Mouse (Mus musculus) lung, adult 18-20 months (tissue): Measurements from ENCODE around the gene Rilp.

Source experiments
- DNase-seq, 2 experiments: peaks; one replicate each; pipeline ENCODE4 v3.0.0; 2022; ENCODE audit warnings: mixed read lengths in 2 of 2

Rilp gene

GRCm38 (mm10) chr11:75494296-75495049, 15.4 kb upstream of the Rilp start:
- DNase-seq = no peak

DNA sequence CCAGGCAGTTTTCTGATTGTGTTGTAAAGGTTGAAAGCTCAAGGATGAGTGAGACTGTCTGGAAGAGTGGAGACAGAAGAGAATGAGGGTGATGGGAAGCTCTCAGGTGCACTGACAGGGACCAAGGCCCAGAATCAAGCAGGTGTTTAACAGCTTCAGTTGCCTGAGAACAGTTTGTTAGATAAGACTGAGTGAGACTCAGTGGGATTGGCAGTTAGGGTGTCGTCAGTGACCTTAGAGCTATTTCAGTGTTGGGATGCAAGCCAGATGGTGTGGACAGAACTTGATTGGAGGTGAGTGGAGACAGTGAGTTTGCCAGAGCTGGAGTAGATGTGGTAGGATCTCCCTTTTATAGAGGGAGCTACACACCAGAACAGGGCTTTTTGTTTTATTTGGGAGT, 11.8 kb upstream of the Rilp start:
- no peak for DNase-seq

DNA sequence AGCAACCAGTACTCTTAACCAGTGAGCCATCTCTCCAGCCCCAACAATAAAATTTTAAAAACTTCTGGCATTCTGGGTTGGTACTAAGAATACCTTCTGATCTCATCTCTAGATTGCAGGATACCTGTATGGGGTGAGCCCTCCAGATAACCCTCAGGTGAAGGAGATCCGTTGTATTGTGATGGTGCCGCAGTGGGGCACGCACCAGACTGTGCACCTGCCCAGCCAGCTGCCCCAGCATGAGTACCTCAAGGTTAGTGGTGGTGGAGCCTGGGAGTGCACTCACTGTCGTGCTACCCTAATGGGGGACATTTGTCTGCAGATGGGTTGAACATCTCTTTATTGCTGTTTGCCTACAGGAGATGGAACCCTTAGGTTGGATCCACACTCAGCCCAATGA, 1.7 kb upstream of the Rilp start:
- no peak for DNase-seq

DNA sequence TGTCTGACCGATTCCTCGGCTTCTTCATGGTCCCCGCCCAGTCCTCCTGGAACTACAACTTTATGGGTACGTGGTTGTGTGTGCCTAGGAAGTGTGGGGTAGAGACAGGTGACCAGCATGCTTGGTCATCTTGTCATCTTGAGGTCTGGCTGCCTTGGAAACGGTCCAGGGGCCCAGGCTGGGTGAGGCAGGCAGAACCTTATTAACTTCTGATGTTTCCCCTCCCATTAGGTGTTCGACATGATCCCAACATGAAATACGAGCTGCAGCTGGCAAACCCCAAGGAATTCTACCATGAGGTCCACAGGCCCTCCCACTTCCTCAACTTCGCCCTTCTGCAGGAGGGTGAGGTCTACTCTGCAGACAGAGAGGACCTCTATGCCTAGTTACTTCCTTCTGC, 990 bp upstream of the Rilp start:
- peak; percentile 32 to 42 for DNase-seq

GRCm38 (mm10) chr11:75510627-75510993, 716 bp downstream of the Rilp start:
- peak; percentile 90 to 93 for DNase-seq

GRCm38 (mm10) chr11:75511213-75511612, 1.3 kb downstream of the Rilp start:
- peak; percentile 79 to 87 for DNase-seq

GRCm38 (mm10) chr11:75512301-75513018, 2.6 kb downstream of the Rilp start:
- no peak for DNase-seq

- peak; percentile 75 to 80 for DNase-seq
Observed at GRCm38 (mm10) chr11:75513336-75513735, 3.4 kb downstream of the Rilp start, which contains the start of gene Scarf1. Scarf1 (plus strand) TSS chr11:75513540.

- no peak for DNase-seq
Observed at GRCm38 (mm10) chr11:75515186-75515585, 5.3 kb downstream of the Rilp start.

- no peak for DNase-seq
Observed at GRCm38 (mm10) chr11:75519834-75520633, 10.1 kb downstream of the Rilp start.

DNA sequence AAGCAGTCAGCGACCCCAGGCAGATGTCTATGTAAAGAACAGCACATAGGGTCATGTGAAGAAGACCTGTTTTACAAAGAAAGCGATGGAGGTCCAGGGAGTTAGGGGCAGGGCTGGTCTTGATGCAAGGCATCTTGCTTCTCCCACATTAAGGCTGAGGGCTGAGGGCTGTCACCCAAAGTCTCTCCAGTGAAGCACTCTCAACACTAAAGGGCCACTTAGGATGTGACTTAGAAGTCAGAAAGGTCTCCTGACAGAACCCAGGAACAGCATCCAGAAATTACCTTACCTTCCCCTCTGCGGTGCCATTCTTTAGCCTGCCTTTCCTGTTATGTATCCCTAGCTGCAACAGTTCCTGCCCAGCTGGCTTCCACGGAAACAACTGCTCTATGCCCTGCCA, 11.7 kb downstream of the Rilp start:
- peak; percentile 40 to 70 for DNase-seq

- no peak for DNase-seq
Observed at GRCm38 (mm10) chr11:75522793-75523192, 12.9 kb downstream of the Rilp start.

DNA sequence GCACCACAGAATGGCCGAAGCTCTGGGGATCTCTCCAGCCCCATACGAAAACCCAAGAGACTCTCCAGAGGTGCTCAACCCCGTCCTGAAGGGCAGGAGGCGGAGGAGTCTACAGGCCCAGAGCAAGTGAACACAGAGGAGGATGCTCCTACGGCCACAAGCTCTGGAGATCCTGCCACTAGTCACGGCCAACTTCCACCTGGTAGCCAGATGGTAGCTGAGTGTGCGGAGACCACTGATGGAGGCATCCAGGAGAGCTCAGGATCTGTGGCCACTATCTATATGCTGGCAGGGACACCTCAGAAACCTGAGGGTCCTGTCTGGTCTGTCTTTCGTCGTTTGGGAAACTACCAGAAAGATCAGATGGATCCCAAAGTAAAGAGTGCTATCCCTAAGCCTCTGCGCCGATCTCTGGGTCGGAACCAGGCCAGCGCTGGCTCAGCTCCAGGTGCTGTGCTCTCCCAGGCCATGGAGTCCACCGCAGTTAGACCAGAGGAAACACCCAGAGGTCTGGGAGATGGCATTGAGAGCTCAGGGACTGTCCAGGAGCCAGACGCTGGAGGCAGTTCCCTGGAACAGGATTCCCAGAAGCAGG, 15.7 kb downstream of the Rilp start:
- no peak for DNase-seq

DNA sequence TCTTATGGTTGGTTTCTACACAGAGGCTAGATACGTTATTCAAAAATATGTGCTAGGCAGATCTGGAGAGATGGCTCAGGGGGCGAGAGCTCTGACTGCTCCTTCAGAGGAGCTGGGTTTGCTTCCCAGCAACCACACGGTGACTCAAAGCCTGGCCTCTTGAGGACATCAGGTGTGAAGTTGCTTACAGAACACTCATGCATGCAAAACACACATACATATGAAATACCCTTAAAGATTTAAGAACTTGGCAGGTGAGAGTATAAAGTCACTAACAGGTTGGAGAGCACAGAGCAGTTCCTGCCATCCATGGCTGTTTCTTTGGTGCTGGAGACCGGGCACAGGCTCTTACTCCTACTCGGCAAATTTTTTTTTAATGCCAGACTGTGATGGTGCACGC, 17.0 kb downstream of the Rilp start:
- DNase-seq = no peak

- DNase-seq = no peak
Observed at GRCm38 (mm10) chr11:75529771-75530170, 19.9 kb downstream of the Rilp start.

DNA sequence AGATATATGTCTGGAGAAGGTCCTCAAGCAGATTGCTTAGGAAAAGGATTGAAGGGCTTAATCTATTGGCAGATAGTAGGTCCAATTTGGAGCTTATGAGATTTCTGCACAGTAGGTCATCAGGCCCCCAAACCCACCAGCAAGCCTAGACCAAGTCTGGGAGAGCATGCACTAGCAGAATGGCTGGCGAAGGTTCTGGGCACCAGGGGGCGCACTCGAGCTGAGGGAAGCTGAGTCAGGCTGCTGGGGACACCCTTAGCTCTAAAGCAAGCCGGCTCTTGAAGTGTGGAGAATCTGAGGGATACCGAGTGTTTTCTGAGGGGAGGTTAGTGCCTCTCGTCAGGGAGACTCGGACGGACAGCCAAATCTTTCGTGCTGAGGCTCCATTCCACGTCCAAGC, 20.4 kb downstream of the Rilp start:
- DNase-seq = peak; percentile 92 to 96

DNA sequence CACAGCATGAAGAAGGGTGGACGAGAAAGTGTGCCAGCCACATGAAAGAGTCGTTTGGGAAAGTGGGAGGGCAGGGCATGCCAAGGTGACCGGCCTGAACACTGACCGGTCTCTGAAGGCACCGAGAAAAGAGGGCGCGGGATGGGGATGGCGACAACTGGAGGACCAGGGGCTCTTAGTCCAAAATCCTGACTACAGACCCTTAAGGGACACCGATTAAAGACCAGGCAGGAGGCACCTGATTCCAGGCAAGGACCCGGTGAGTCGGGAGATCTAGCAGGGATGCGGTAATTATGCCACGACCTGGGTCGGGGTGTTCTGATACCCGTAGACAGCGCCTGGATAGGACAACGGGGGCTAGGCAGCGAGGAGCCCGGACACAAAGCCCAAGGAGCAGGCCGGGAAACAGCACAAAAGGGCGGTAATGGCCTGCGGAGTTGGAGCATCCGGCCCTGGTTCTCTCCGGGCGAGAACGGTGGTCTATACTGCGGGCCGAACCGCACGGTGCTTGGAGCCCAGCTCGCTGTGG, 21.0 kb downstream of the Rilp start:
- no peak for DNase-seq

GRCm38 (mm10) chr11:75531469-75532242, 21.8 kb downstream of the Rilp start, which contains the start of gene Slc43a2:
Slc43a2 (plus strand) TSS chr11:75531694.
- peak; percentile 95 to 96 for DNase-seq

GRCm38 (mm10) chr11:75532340-75533277, 22.7 kb downstream of the Rilp start:
- DNase-seq = no peak

DNA sequence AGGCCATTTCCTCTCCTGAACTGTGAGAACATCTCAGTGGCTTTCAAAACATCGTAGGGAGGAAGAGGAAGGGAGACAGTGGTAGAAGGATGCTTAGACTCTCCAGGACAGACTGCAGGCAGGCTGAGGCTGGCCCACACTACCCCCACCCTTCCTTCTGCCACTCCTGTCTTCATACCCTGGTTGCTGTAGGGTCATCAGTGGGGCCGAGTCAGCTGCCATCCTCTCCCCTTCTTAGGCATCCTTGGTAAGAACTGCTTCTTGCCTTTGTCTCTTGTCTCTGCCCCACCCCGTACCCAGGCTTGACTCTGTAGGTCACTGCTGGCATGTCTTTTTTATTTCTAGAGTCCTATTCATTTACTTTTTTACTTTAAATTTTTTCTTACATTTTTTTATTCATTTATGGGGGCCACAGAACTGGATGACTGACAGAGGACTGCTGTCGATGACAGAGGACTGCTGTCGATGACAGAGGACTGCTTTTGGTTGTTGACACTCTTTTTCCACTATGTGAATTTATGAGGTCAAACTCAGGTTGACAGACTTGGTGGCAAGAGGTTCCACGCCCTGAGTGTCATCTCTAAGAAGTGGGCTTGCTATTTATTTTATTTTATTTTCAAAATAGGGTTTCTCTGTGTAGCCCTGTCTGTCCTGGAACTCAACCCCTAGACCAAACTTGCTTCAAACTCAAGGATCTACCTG, 23.6 kb downstream of the Rilp start:
- DNase-seq = no peak
